Mouse (Mus musculus): ENCODE measurements at regions not wholly inside any gene's neighbourhood (a gene's known extent, or its start where the extent isn't known, plus 50 kb on each side); places are given as distances from the start of the nearest gene placed in this dataset.

- TF ChIP-seq CTCF (IDR thresholded peaks at IDR 0.05; ENCODE audit: insufficient read depth, low read depth, low read length) (no peak), POLR2A (IDR thresholded peaks at IDR 0.05; ENCODE audit: insufficient read depth, low read depth, low read length) (no peak)
These were observed 52.6 kb upstream of the Iqsec3 start for GRCm38 (mm10) chr6:121526121-121526520.

Data from olfactory bulb, adult 2 months (tissue).